Mouse (Mus musculus) spleen, postnatal 4 days (tissue): ENCODE data around the gene Tas2r102.

Source experiments
- DNase-seq, 2 experiments: peaks; one replicate each; pipeline ENCODE4 v3.0.0; 2022; ENCODE audit warnings: low spot score in 2 of 2

Gene Tas2r102

GRCm38 (mm10) chr6:132761831-132762230 lies at the start of gene Tas2r102:
Tas2r102 (plus strand) TSS chr6:132762131.
- no peak for DNase-seq

- no peak for DNase-seq
Measured at GRCm38 (mm10) chr6:132737935-132738334, 24.0 kb upstream of the Tas2r102 start, which contains the start of gene Tas2r115. Tas2r115 (minus strand) TSS chr6:132738035.

- DNase-seq, result no peak
Measured at GRCm38 (mm10) chr6:132750206-132750605, 11.7 kb upstream of the Tas2r102 start.

GRCm38 (mm10) chr6:132754430-132754829 lies 7.5 kb upstream of the Tas2r102 start, which contains the start of gene Tas2r124:
Tas2r124 (plus strand) TSS chr6:132754730.
- no peak for DNase-seq

- DNase-seq, result no peak
Measured at GRCm38 (mm10) chr6:132778062-132778461, 16.1 kb downstream of the Tas2r102 start, which contains the start of gene Tas2r136. Tas2r136 (minus strand) TSS chr6:132778162.

GRCm38 (mm10) chr6:132795393-132795792 lies 33.5 kb downstream of the Tas2r102 start:
- DNase-seq, result no peak

- DNase-seq, result no peak
Measured at GRCm38 (mm10) chr6:132802518-132802917, 40.6 kb downstream of the Tas2r102 start, which contains the start of gene Tas2r117. Tas2r117 (plus strand) TSS chr6:132802818.
